Mouse (Mus musculus): ENCODE data around the gene Acap2.

- TF ChIP-seq CTCF (IDR thresholded peaks at IDR 0.05; ENCODE audit: borderline replicate concordance, extremely low read depth, insufficient read depth, insufficient read length), result no peak
- TF ChIP-seq POLR2A (IDR thresholded peaks at IDR 0.05; ENCODE audit: borderline replicate concordance, extremely low read depth, insufficient read depth, insufficient read length, poor library complexity, severe bottlenecking), result no peak
These were observed 12.4 kb upstream of the Acap2 start for GRCm38 (mm10) chr16:31213463-31213862.

All from brain, embryonic 14.5 days (tissue).